Mouse (Mus musculus): ENCODE data around the gene Gpx2.

Gpx2 gene

GRCm38 (mm10) chr12:76752652-76753318 is 42.6 kb downstream of the Gpx2 start:
- DNase-seq (ENCODE audit: low spot score in 2 of 2) = no peak

- no peak for DNase-seq (ENCODE audit: low spot score in 2 of 2)
Measured at GRCm38 (mm10) chr12:76750866-76751459, 44.4 kb downstream of the Gpx2 start.
